Mouse (Mus musculus) left cerebral cortex, adult 18-20 months (tissue): Measurements from ENCODE around the gene Slc19a2. TPM values are rescaled to one million over a fixed set of nuclear protein-coding genes. Genes with fewer than 3 reads are reported as not detected.
"Not testable (repeated sequence)": the region's sequence is repeated elsewhere in the genome, so short reads cannot be mapped to it uniquely, and the experiment has no call there.

Experiments used
- DNase-seq, 2 experiments: peaks; one replicate each; pipeline ENCODE4 v3.0.0; 2021 to 2022; ENCODE audit warnings: low spot score in 2 of 2, mixed read lengths in 1 of 2
- long read RNA-seq, 2 experiments: library from polyadenylated mRNA; stranded (forward); transcript quantifications; one replicate each; pipeline ENCODE4 v2.0.0; 2021
- total RNA-seq, 2 experiments: library from RNA; stranded (reverse); gene quantifications; 2 replicates each; pipeline ENCODE4 v1.2.3; 2021

Gene Slc19a2
- 10 to 100 TPM; 13.7 TPM for total RNA-seq
- long read RNA-seq, experiment 1, transcript Slc19a2-201 (6 exons, 3,571 nt) = major isoform, 26 of 33 reads
- long read RNA-seq, experiment 1, partial matches to known transcripts = 0 of 33 reads
- long read RNA-seq, experiment 1, other reads (novel, unspliced or antisense) = 7 of 33 reads
- long read RNA-seq, experiment 2, transcript Slc19a2-201 (6 exons, 3,571 nt) = major isoform, 13 of 19 reads
- long read RNA-seq, experiment 2, partial matches to known transcripts = 2 of 19 reads
- long read RNA-seq, experiment 2, other reads (novel, unspliced or antisense) = 3 of 19 reads

GRCm38 (mm10) chr1:164248465-164249331 lies at the start of gene Slc19a2:
Slc19a2 (plus strand) TSS chr1:164249046.
- DNase-seq = peak; percentile 97 to 98

DNA sequence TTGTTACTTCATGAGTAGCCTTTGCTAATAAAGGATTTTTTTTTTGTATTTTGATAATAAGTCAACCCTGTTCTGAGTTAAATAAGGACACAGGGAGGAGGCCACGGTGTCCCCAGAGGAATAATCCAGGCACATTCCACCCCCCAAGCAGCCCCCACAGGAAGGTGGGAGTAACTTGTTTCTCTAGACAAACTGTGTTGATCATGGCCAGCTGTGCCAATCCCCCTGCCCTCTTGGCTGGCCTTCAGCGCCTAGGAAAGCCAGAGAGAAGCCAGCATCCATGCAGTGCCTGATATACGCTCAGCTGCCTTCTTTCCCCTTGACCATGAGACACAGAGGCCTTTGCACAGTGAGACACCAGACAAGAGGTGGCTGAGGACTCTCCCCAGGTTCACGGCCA lies 49.3 kb upstream of the Slc19a2 start:
- no peak for DNase-seq

DNA sequence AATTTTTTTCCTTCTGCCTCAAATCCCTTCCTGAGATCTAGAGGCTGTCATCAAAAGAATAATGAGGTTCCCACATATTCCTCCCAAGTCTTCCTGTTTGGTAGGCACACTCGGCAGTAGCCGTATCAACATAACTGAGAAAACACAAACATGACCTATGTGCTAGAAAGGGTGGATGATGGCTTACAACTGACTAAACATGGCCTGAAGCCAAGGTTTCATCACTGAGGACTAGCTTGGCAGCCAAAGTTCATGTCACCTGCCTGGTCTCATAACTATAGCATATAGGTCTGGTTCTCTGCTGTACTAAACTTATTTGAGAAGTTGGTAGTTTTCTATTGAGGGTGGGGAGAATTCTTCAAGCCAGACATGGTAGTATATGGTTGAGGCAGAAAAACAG lies 40.4 kb upstream of the Slc19a2 start:
- DNase-seq = no peak

DNA sequence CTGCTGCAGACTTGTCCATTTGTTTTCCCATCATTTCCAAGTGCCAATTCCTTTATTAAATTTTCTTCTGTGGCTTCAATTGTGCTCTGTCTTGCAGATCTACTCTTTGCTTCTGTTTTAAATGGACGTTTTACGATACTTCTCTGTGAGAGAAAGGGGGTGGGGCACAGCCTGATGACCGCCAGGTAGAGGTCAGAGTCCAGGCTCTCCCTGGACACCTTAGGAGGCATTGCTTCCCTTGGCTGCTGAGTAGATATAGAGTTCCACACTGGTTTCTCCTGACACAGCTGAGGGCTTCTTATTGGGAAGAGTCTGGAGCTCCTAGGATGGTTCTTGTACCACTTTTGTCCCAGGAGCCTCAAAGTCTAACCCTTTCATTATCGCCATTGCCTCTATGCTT lies 37.9 kb upstream of the Slc19a2 start:
- no peak for DNase-seq

- DNase-seq = no peak
Measured at GRCm38 (mm10) chr1:164212686-164213085, 36.2 kb upstream of the Slc19a2 start.

GRCm38 (mm10) chr1:164214190-164214589 lies 34.7 kb upstream of the Slc19a2 start:
- no peak for DNase-seq

- DNase-seq = no peak
Measured at GRCm38 (mm10) chr1:164215097-164215496, 33.7 kb upstream of the Slc19a2 start.

DNA sequence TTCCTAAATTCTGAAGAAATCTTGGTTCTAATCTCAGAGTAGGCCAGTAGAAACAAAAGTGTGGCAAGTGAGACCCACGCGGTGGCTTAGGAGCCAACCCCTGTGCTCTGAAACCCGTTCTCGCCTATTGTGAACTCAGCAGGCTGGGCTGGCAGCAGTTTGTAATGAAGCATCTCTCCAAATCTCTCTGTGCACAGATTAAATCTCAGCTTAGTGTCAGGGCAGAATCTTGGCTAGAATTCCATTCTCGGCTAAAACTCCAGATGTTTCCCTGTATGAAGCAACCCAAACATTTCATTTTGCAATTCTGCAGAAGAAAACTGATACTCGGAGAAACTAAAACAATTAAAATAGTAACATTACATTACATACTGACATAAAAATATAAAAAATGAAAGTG lies 33.3 kb upstream of the Slc19a2 start:
- DNase-seq = no peak

DNA sequence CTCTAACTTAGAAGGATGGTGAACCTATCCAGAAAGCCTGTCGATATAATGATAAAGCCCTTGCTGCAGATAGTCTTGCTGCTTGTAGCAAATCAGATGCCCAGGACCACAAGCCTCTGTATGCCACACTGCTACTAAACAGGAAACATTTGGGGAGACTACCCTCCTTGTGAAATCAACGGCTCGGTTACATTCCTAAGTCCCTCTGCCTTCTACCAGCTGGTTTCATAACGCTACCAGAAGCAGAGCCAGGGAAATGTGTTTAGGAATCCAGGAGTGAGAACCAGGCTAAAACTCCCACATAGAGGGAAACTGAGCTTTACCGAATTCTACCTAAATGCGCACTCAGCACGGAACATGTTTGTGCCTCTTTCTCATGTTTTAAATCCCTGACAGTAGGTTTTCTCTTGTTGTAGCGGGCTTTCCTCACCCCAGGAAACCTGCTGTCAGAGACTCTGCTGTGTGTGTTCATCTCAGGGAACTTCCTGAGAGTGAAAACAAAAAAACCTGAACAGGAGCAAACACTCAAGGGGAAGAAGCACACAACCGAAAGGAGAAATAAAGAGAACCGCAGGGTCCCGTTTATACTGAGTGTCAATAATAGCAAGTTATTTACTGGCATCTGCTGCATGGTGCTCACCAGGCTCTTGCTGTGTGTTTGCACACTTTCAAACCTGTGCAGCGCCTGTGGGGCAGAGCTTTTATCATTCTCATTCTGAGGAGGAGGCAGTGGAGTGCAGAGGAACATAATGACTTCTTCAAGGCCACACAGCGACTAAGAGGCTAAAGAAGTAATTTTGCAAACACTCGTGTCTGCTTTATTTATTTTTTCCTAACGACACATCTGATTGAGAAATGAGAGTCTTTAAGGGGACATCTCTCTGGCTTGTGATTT lies 30.8 kb upstream of the Slc19a2 start:
- peak; percentile 2 to 33 for DNase-seq

GRCm38 (mm10) chr1:164220261-164220660 lies 28.6 kb upstream of the Slc19a2 start:
- no peak for DNase-seq

- DNase-seq = no peak
Measured at GRCm38 (mm10) chr1:164223089-164223488, 25.8 kb upstream of the Slc19a2 start.

- not testable (repeated sequence) for DNase-seq
Measured at GRCm38 (mm10) chr1:164231937-164232570, 16.8 kb upstream of the Slc19a2 start.

DNA sequence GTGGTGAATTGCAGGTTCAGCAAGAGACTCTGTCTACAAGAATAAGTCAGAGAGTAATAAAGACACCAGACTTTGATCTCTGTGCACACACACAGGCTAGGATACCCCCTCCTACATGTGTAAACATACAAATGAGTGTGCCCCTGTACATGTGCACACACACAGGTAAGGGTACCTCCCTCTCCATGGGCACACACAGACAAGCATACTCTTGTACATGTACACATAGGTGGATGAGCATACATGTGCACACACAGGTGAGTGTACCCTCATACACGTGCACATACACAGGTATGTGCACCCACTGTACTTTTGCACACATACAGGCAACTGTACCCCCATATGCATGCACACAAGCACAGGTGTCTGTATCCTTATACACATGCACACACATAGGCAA lies 15.4 kb upstream of the Slc19a2 start:
- DNase-seq = no peak

DNA sequence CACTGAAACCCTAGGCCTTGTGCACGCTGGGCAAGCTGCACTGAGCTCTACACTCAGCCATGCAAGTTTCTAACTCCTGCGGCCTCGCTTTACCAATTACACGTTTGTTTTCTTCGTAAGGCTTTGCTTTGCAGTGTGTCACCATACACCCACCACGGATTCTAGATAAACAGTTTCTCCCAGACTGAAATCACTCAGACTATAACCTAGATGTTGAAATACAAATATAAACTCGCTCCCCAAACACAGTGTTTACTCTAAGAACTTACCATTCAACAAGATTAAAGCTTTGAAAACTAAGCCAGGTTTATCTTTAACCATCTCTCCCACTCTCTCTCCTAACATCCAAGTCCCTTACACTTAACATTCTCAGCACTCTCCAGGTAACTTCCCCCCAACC lies 13.8 kb upstream of the Slc19a2 start:
- DNase-seq = no peak

GRCm38 (mm10) chr1:164236078-164236477 lies 12.8 kb upstream of the Slc19a2 start:
- DNase-seq = peak in 1 of 2 experiments; percentile 6

DNA sequence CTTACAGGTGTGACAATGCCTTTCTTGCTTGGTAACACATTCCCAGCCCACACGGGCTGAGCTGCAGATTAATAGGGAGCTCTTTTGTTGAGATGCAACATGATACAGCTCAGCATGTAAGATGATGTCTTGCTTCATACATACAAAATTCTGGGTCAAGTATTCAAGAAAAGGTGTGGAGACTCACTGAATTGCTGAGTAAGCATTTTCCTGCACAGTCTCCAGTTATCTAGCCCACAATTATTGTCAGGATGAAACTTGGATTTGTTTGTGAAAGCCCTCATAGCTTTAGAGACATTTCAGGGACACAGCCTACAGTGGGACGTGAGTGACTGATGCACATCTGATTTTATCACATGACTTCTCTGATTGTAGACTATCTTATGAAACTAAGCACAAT lies 7.4 kb upstream of the Slc19a2 start:
- DNase-seq = no peak

DNA sequence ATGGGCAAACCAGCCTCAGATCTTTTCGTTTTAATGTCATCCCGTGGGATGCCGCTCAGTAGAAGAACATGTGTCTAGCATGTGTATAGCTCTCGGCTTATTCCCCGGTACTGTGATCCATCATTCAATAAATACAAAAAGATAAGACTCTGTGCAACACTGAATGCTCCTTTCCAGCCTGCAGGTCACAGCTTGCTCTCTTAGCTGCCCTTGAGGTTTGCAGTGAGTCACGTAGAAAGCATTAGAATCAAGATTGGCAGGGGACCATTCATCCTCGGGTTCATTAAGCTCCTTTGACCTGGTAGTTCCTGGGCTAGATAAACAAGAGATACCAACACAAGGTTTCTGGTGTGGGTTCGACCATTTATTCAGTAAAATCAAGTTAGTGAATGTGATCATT lies 6.0 kb upstream of the Slc19a2 start:
- no peak for DNase-seq

DNA sequence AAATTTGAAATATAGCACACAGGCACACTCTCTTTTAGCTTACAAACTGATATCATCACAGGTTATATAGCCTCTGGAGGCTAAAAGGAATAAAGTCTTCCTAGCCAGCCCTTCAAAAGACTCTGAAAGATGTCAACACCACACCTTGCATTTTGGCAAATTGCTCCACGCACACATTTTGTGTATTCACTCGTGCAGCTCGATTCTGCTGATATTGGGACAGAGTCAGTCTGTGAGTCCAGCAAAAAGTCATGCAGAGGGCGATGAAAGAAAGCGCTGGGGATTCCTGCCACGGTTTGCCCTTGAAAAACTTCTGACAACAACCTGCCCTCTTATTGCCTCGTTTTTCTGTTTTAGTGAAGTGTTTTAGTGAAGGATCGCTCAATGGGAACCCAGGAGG lies 1.4 kb upstream of the Slc19a2 start:
- no peak for DNase-seq

DNA sequence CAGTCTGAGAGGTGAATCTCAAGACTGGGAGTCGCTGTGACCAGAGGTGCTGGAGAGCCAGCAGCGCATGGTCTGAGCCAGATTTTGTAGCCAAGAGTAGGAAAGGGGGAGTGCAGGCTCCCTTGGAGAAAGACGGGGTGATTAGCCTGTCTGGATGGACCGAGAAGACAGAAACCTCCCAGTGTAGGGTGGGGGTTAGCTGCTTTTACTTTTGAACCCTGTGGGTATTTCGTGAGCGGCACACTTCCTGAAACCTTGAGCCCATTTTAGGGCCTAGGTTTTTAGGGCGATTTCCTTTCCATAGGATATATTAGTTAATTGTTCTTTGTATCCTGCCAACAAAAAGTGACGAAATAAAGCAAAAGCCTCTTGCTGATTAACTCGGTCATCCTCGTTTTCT lies 875 bp upstream of the Slc19a2 start:
- no peak for DNase-seq

DNA sequence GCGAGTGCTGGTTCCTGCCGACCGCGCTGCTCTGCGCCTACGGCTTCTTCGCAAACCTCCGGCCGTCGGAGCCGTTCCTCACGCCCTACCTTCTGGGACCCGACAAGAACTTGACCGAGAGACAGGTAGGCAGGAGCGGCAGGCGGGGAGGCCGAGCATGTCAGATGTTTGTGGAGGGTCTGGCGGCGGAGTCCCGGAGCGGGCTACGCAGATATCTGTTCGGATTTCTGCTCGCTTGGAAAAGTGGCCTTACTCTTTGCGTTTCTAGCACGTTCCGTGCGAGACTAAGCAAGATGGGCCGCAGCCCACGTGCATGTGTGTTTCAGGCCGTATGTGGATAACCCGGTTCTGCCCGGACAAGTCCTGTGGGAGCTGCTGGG lies 476 bp downstream of the Slc19a2 start:
- no peak for DNase-seq
